Mouse (Mus musculus): ENCODE measurements at regions not wholly inside any gene's neighbourhood (a gene's known extent, or its start where the extent isn't known, plus 50 kb on each side); places are given as distances from the start of the nearest gene placed in this dataset.
A peak's percentile ranks its signal among the peaks of the same experiment; 100 is the strongest.

DNA sequence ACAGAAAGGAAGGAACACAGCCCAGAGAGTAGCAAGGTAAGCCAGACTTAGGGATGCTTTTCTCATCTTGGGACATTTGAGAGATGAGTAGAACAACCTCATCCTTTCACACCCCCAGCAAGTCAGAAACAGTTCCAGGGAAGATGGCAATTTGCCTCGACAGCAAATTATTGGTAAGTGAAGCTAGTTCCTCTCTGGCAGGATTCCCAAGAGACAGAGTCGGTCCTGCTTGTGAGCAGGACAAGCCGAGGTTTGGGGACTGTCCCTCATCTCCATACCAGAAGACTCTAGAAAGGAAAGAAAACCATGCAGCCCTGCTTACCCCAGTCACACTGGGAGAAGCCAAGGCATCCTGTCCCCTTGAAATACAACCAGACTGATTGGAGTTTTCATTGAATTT, 497.5 kb upstream of the Nrp1 start:
- intact Hi-C loops (cut with DNase I; ENCODE audit: low total_unique reads): no loop called here
- DNase-seq: no peak

DNA sequence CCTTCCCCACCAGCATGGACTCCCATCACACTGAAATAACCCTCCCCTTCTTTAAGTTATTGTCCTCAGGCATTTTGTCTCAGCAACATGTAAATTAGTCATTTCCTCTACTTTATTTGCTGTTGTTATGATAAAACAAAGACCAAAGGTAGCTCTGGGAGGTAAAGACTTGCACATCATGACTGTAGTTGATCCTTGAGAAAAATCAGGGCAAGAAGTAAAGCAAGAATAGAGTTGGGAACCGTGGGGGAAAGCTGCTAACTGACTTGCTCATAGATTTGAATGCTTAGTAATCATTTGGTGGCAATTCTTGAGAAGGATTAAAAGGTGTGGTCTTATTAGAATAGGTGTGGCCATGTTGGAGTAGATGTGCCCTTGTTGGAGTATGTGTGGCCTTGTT, 473.8 kb upstream of the Nrp1 start:
- intact Hi-C loops (cut with DNase I; ENCODE audit: low total_unique reads): no loop called here
- DNase-seq: no peak

DNA sequence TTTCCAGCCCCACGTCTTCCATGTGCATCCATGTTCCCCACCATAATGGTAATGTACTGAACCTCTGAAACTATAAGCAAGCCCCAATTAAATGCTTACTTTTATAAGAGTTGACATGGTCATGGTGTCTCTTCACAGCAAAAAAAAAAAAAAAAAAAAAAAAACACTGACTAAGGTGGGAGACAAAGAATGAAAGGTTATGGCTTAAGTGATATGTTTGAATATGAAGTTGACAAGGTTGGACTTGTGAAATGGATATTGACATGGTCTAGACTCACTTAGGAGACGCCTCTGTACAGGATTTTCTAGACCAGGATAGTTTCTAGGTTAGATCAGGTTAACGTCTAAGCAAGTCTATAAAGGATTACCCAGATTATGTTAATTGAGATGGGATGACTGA, 473.2 kb upstream of the Nrp1 start:
- intact Hi-C loops (cut with DNase I; ENCODE audit: low total_unique reads): no loop called here

DNA sequence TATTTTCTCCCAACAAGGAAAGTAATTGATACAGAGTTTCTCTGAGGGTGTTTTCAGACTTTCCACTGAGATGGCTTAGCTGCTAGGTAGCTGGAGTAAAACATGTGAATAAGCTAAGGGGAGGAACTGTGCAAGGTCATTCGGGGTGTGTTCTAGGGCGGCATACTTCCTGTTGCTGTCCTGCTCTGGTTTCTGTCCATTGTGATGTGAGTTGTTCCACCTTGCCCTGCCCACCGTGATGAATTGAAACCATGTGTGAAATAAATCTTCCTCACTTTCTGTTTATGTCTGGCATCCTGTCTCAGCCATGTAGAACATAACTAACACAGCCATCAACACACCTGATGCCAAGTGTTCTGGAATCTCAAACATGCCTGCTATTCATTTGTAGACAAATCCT, 472.6 kb upstream of the Nrp1 start:
- intact Hi-C loops (cut with DNase I; ENCODE audit: low total_unique reads): no loop called here
- no peak for DNase-seq

More for the DNA sequence above, 473.2 kb upstream of the Nrp1 start:
- DNase-seq: no peak

DNA sequence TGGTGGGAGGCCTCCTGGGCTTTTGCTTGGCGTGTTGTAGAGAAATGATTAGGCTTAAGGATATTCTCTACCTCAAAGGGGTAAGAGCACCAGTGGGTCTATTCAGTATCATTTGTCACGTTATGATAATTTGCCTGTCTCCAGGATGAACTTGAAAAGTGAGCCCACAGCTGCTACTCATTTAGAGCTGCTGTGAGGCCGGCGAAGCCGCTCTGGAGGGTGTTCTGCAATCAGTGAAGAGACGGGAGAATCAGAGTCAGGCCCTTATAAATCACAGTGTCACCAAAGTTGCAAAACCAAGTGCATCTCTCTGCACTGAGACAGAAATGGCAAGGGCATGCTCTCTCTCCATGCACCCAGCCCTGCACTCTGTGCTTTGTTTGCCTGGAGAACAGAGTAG, 467.7 kb upstream of the Nrp1 start:
- DNase-seq: no peak

DNA sequence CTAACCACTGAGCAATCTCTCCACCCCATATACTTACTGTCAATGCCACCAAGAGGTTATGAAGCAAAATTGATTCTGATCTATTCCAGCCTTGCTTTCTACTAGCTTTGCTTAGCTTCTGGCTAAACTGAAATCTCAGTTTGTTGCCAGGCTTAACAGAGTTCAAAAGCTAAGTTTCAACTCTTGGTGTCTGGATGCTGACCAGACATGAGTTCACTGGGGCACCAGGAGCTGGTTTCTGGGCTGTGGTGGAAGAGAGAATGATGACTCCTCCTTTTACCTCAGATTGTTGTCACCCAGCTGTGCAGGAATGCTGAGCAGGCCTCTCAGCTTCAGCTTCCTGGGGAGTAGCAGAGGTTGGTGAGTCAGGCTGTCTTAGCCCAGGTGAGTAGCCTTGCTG, 464.1 kb upstream of the Nrp1 start:
- no peak for DNase-seq
- intact Hi-C loops (cut with DNase I; ENCODE audit: low total_unique reads): no loop called here

More for the DNA sequence above, 467.7 kb upstream of the Nrp1 start:
- intact Hi-C loops (cut with DNase I; ENCODE audit: low total_unique reads): no loop called here

DNA sequence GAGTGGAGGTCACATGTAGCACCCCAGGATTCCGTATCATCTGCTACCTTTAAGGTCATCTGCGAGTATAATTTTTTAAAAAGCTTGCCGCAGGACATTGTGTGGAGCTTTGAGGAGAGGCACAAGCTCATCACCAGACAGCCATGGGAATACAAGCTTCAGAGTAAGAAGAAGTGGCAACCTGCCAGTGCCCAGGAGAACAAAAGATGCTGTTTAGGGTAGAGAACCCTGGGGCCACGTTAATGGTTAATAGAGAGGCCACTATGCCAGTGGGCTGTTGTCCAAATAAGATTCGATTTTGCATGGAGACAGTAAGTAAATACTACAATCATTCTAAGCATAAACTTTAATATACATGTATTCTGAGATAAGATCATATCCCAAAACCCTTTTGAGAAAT, 450.0 kb upstream of the Nrp1 start:
- intact Hi-C loops (cut with DNase I; ENCODE audit: low total_unique reads): no loop called here
- no peak for DNase-seq

DNA sequence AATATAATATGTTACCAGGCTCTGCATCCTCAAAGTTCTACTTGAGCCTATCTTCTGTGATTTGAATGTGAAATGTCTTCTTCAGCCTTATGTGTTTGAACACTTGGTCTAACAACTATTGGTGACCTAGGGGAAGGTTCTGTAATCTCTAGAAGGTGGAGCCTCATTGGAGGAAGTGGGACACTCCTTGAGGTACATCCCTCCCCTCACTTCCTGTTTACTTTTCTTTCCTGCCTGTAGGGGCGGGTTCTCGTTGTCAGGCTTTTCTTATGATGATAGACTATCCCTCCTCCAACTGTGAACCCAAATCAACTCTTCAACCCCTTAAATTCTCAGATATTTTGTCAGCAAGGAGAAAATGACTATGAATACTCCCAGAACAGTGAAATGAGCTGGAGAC, 448.8 kb upstream of the Nrp1 start:
- DNase-seq: no peak

DNA sequence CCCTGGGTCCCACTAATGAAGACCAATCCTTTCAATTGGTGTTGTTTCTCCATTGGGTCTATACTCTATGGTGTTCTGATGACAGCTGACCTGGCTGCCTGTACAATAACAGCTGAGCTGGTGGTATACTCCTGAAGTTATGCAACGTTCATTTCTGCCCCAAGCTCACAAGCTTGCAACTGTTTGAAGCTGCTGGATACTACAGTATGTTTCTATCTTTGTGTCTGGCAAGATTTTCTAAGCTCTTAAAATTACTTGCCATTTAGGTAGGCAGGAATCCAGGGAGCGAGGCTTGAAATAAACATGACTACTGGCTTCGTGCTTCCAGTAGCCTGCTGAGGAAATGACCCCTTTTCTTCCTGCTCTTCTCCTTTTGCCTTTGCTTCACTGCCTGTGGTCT, 444.3 kb upstream of the Nrp1 start:
- intact Hi-C loops (cut with DNase I; ENCODE audit: low total_unique reads): no loop called here
- DNase-seq: peak; percentile 8

More for the DNA sequence above, 448.8 kb upstream of the Nrp1 start:
- intact Hi-C loops (cut with DNase I; ENCODE audit: low total_unique reads): no loop called here

DNA sequence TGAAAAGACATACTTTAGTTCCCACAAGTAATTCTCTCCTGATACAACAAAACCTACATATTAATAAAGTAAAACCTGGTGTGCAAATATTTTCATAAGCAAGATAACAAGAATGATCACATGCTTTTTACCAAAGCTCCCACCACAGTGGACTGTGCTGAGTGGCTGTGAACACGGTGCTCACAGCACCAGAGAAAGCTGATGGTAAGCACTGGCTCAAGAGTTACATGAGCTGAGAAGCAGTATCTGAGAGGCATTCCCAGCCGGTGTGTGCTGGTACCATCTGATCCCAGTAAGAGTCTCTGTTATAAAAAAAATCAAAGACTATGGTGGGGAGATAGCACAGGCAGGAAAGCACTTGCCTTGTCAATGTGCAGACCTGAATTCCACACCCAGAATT, 443.5 kb upstream of the Nrp1 start:
- DNase-seq: no peak
- intact Hi-C loops (cut with DNase I; ENCODE audit: low total_unique reads): no loop called here

DNA sequence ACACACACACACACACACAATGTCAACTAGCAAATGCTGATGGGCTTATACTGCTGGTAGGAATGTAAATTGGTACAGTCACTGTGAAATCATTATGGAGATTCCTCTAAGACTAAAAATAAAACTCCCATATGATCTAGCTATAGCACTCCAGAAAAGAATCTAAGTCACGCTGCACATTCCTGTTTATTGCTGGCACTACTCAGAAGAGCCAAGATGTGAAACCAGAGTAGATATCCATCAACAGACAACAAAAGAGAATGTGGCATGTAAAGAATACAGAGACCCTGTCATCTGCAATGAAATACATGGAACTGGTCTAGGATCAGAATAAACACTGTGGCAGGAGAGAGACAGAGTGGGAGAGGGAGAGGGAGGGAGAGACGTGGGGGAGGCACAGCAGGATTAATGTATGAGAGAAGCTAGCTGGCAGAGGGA, 442.8 kb upstream of the Nrp1 start:
- intact Hi-C loops (cut with DNase I; ENCODE audit: low total_unique reads): no loop called here
- no peak for DNase-seq

DNA sequence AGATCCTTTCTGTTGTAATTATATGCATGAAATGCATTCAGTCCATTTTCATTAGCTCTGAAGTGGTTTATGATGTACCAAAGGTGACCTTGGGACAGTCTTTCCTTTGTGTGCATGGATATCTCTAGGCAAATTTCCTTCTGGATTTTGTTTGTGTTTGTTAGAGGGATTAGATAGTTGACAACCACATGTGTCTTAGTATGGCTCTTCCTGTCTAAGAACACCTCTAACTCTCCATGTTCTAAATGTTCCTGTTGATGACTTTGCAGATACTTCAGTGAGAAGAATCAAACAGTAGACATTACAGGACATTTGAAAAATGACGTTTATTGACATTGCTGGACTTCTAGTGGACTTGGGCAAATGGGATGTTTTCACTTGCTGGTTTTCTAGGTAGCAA, 436.5 kb upstream of the Nrp1 start:
- intact Hi-C loops (cut with DNase I; ENCODE audit: low total_unique reads): no loop called here
- DNase-seq: no peak

DNA sequence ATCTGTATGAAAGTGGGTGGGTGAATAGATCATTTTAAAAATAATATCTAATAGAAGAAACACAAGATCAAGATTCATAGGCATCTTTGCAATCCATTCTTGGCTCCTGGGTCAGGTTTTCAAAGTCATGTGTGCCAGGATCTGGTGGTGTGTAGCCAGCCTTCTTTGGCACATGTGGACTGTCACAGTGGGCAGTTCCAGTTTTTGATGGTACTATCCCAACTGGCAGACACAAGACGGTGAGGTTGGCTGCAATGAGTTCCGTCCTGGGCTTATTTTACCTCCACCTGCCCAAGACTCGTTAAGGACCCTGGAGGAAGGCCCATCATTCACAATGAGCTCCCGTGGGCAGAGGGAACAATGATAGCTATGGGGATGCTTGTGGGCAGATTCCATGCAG, 435.1 kb upstream of the Nrp1 start:
- DNase-seq: no peak
- intact Hi-C loops (cut with DNase I; ENCODE audit: low total_unique reads): no loop called here

DNA sequence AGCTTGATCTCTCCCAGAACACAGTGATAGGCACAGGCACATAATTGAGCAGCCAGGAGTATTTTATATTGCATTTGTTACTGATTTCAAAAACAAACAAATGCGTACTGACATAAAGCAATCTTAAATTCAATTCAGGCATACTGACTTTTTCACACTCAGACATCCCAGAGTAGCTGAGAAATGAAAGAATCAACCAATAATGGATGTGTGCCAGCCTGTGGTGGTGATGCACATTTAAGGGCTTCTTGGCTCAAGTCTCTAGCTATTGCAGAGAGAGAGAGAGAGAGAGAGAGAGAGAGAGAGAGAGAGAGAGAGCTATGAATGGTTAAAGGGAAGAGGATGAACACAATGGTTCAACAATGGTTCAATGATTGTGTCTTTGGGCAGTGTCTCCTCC, 426.1 kb upstream of the Nrp1 start:
- intact Hi-C loops (cut with DNase I; ENCODE audit: low total_unique reads): no loop called here

DNA sequence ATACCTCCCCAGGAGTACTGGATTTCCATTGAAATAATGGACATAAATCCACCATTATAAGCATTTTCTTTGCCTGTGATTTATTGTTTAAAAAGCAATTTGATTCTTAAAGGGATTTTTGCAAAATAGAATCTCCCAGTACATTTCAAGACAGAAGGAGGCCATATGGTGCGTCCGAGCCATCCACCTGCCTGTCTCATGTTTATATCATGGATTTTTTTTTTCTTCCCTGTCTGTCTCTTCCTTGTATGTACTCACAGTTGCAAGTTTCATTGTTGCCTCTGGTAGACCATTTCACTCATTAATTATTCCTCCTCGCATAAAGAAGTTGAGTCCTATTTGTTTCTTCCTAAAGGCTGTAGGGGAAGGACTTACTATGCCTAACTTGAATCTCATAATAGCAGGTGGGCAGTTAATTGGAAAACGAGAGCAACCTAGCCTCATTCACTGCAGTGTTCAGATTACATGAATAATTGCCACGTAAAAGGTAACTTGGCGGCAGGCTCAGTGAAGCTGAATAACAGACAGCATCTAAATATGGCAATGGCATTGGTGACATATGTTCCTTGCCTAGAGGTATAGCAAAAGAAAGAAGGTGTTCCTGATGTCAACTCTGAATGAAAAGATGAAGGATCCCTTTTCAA, 421.5 kb upstream of the Nrp1 start:
- intact Hi-C loops (cut with DNase I; ENCODE audit: low total_unique reads): no loop called here
- no peak for DNase-seq

More for the DNA sequence above, 426.1 kb upstream of the Nrp1 start:
- no peak for DNase-seq

DNA sequence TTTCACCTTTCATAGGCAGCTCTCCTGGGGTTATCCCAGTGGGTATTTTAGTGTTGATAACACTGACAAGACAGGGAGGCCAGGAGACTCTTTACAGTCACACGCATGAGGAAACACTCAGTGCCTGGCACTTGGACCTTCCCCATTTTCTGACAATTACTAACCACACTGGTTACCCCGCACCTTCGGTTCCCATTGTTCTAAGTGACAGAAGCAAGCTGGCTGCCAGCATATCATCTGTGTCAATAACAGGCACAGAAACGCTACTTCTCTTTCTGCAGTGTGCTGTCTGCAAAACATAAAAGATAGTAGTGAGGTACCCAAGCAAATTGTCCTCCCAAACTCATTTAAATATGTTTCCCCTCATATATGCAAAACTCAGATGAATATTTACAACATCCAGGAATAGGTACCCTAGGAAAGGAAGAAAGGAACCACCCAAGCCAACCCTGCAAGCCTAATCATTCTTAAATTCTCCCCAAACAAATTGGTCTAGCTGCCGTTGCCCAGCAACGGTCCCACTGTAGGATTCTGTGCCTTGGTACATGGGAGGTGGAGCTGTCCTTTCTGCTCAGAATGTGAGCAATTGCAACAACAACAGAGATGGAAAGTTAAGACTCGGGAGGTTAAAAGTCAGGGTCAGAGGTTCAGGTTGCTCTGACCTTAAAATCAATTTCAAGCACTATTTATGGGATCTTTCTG, 419.0 kb upstream of the Nrp1 start:
- DNase-seq: no peak
- intact Hi-C loops (cut with DNase I; ENCODE audit: low total_unique reads): no loop called here

DNA sequence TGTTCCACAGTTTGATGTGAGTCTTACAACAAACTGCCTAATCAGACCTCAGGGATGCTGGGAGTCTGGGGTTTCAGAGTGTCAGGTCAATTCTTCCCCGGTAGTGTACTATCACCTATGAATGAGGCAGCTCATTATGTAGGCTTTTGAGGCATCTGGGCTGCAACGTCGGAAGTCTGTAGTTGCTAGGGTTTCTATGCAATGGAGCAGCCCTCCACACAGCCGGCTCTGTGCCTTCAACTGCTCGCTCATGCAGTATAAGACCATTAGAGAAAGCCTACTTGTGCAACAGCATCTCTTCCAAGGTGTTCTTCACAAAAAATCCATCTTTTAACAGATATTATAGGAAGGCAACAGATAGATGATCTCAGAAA, 418.4 kb upstream of the Nrp1 start:
- DNase-seq: no peak
- intact Hi-C loops (cut with DNase I; ENCODE audit: low total_unique reads): no loop called here

DNA sequence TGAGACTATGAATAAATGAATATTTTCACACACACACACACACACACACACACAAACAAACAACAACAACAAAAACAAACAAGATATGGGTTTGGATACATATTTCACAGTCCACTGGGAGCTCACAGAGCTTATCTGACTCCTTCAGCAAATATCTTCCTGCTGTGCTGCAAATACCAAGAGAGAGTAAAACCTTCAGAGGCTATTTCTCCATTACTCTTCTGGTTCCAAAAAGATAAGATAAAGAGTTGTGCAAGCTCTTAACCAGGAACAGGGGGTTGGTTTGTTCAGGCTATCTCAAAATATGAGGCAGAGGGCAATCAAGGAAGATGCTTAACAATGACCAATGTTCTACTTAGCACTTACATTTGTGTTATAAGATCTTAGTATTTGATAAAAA, 416.1 kb upstream of the Nrp1 start:
- intact Hi-C loops (cut with DNase I; ENCODE audit: low total_unique reads): no loop called here
- no peak for DNase-seq

DNA sequence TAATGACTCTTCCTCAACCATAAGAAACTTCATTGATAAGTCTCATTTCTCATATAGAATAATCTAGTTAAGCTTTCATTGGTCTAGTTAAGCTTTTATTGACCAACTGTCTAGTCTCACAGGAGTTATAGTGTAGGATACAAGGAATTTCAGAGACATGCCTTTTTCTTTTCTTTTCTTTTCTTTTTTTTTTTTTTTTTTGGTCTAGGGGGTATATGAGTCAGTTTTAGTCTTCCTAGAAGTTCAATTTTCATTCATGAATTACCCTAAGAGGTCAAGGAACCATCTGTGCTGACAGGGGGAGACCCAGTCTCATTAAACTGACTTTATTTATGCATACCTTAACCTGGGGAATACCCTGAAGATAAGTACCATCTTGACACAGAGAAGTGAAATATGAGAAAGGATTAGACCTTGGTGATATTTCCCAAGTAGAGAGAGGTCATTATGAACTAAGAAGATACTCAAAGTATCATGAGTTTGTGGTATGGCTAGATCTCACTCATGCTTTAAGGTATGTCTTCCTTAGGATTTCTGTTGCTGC, 413.4 kb upstream of the Nrp1 start:
- no peak for DNase-seq
- intact Hi-C loops (cut with DNase I; ENCODE audit: low total_unique reads): no loop called here

DNA sequence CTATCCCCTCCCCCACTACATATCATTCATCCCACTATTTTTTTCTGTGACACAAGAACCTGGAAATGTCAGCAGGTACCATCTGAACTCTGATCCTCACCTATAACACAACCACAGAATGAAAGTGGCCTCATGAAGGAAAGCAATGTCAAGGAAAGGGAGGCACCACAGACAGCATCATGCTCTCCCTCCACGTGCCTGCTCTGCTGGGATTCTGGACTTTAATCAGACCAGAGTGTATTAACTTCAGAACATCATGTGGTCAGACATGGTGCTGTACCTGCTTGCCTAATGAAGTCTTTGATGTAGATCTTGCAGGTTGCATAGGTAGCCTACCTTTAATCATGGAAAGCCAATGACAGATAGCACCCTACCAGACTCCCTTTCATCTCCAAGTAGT, 400.8 kb upstream of the Nrp1 start:
- DNase-seq: no peak
- intact Hi-C loops (cut with DNase I; ENCODE audit: low total_unique reads): no loop called here

DNA sequence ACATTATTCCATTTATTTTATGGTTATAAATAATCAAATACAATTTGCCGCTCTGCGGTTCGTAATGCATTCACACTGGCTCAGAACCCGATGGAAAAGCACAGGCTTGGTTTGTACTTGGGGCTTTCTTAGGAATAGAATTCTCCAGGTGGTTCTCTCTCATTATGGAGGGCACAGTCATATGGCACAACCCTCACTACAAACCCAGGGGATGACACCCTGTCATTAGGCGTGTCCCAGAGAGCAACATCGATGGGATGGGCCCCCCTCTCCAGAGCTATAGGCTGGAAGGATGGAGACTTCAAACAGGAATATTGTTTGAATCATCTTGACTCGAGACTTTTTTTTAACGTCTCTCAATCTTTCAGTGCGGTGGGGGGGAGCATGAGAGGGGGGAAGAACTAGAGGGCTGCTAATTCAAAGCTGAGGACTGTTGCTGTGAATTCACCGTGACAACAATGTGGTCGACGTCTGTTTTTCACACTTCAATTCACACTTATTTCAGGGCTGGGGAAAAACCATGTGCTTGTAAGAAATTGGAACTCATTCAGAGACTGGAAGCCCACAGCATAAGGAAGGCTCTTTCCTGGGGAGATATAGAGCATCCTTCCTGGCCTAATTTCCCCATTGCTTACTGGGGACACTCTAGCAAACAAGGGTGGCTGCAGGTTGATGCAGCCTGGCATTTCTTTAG, 399.9 kb upstream of the Nrp1 start:
- intact Hi-C loops (cut with DNase I; ENCODE audit: low total_unique reads): no loop called here
- no peak for DNase-seq
